23 mouse cellular contexts compared by ENCODE assay signal in genomic region chr11:61277937-61278336, GRCm38 (mm10). TPM values are rescaled to one million over a fixed set of nuclear protein-coding genes. Genes with fewer than 3 reads are reported as not detected.
DNase-seq lines count a peak whose midpoint lies in the region; ATAC-seq and TF ChIP-seq lines count a peak whose summit lies in the region.
"Had no signal": no experiment of that assay in that cellular context is flagged by ENCODE, and none has a peak within 500 bp of the region (broad histone marks: within the 10 kb centered on the region; RNA-seq: fewer than 3 reads in every experiment).

No protein-coding gene starts in this region.

- no peak for TF ChIP-seq POLR2A in myocyte (IDR thresholded peaks at IDR 0.05; ENCODE audit: insufficient read length, low read depth)

- 36% methylated on average over 2 of the region's 2 CpGs for WGBS in lung, postnatal 0 days

- no peak overlapping the region for H3K4me2 ChIP-seq in lung, postnatal 0 days (replicated peaks; ENCODE audit: low read depth, low read length)
- H3K4me2 ChIP-seq in myocyte (ENCODE audit: low read depth): peak overlapping the region; percentile 79
- H3K4me2 ChIP-seq: embryonic facial prominence, embryonic 15.5 days; heart, embryonic 12.5 days; hindbrain, embryonic 15.5 days had no signal

- H3K4me1 ChIP-seq in lung, postnatal 0 days (ENCODE audit: insufficient read depth, low read depth, low read length): peaks cover 5% of the 10 kb centered on the region; the same call in 1 of the 2 replicates
- H3K4me1 ChIP-seq: heart, embryonic 12.5 days; hindbrain, embryonic 10.5 days; hindbrain, embryonic 15.5 days had no signal

- H3K79me2 ChIP-seq in myocyte (ENCODE audit: control insufficient read depth, insufficient read depth): no peaks in the 10 kb centered on the region

- DNase-seq in lung, postnatal 0 days (ENCODE audit: low spot score): peak; percentile 65
- no peak for DNase-seq in lung, postnatal 14 days
- peak; percentile 36 for DNase-seq in adipocyte (ENCODE audit: low spot score)
- DNase-seq in cerebellum, adult 8-10 months: no peak
- DNase-seq in heart, adult 11 months: no peak
- DNase-seq: adrenal gland, adult 2 months; adrenal gland, postnatal 25 days; B cell, adult 2 months; cerebellum, adult 2 months; cerebellum, postnatal 14 days; embryo, embryonic 11 days; gastrocnemius, postnatal 10 days had no signal

- no peaks in the 10 kb centered on the region for H3K27me3 ChIP-seq in lung, postnatal 0 days (replicated peaks; ENCODE audit: insufficient read depth, low read length)
- no peaks in the 10 kb centered on the region for H3K27me3 ChIP-seq in myocyte (ENCODE audit: control insufficient read depth, insufficient read depth, insufficient read length)
- H3K27me3 ChIP-seq: embryonic facial prominence, embryonic 15.5 days; heart, embryonic 12.5 days; hindbrain, embryonic 15.5 days; Patski had no signal

- peak overlapping the region; percentile 45 for H3K27ac ChIP-seq in lung, postnatal 0 days (ENCODE audit: low read length)
- H3K27ac ChIP-seq: embryonic facial prominence, embryonic 15.5 days; hindbrain, embryonic 10.5 days; hindbrain, embryonic 15.5 days had no signal

- no peaks in the 10 kb centered on the region for H3K9me3 ChIP-seq in lung, postnatal 0 days (ENCODE audit: low read length)
- H3K9me3 ChIP-seq: embryonic facial prominence, embryonic 15.5 days; G1E; heart, embryonic 12.5 days; hindbrain, embryonic 10.5 days; hindbrain, embryonic 15.5 days had no signal

- TF ChIP-seq EP300 in lung, postnatal 0 days (IDR thresholded peaks at IDR 0.05): no peak

- no peaks in the 10 kb centered on the region for H3K36me3 ChIP-seq in lung, postnatal 0 days (ENCODE audit: insufficient read depth, low read length)
- no peaks in the 10 kb centered on the region for H3K36me3 ChIP-seq in myocyte (ENCODE audit: control insufficient read depth, insufficient read depth)
- H3K36me3 ChIP-seq: embryonic facial prominence, embryonic 15.5 days; G1E; heart, embryonic 12.5 days; hindbrain, embryonic 10.5 days; hindbrain, embryonic 15.5 days had no signal

- ATAC-seq in lung, postnatal 0 days: peak; percentile 64
- no peak for ATAC-seq in cerebellum, adult (ENCODE audit: insufficient number of reproducible peaks, low FRiP score, low TSS enrichment)
- ATAC-seq: activated CD4-positive, CD25-positive, alpha-beta regulatory T cell, adult 4 months; CD4-positive, CD25-positive, alpha-beta regulatory T cell, adult 4 months; forebrain, embryonic 16.5 days; Patski had no signal

- no peak for TF ChIP-seq CTCF in lung, postnatal 0 days (IDR thresholded peaks at IDR 0.05)

- H3K9ac ChIP-seq in lung, postnatal 0 days (replicated peaks; ENCODE audit: low read depth): no peak overlapping the region
- H3K9ac ChIP-seq: embryonic facial prominence, embryonic 15.5 days; heart, embryonic 12.5 days; hindbrain, embryonic 15.5 days had no signal

- no peak overlapping the region for H3K4me3 ChIP-seq in lung, postnatal 0 days (ENCODE audit: low read depth, low read length)
- H3K4me3 ChIP-seq in myocyte: no peak overlapping the region
- H3K4me3 ChIP-seq: embryonic facial prominence, embryonic 15.5 days; heart, embryonic 12.5 days; hindbrain, embryonic 10.5 days; hindbrain, embryonic 15.5 days had no signal

- no peak overlapping the region for H3ac ChIP-seq in myocyte (ENCODE audit: control insufficient read depth, insufficient read length)

TF ChIP-seq in myocyte, 11 proteins besides CTCF, POLR2A, EP300 and RAD21:
- no peak for TF ChIP-seq TCF12 (IDR thresholded peaks at IDR 0.05; ENCODE audit: insufficient read depth, poor library complexity, severe bottlenecking)
TF ChIP-seq in myocyte: peak in this region for 0.

RNA-seq across cellular contexts. Expression of gene Aldh3a2, which starts 10.7 kb away (rescaled TPM):
- 67.4 and 68.4 TPM in 2 replicates for polyA plus RNA-seq in lung, postnatal 0 days (2015; fragmentation: Nextera tagmentation; extraction: Ambion mirVana)
- polyA plus RNA-seq in myocyte (2012; fragmentation: generic; extraction: Trizol): 28.6 TPM

Comparison
In these comparisons a context has a peak if more than half of its experiments do, and no peak if none do; other contexts are left out.
1. DNase-seq: peak in lung, postnatal 0 days (single experiment) and adipocyte (single experiment); none in lung, postnatal 14 days (single experiment), cerebellum, adult 8-10 months (single experiment) and heart, adult 11 months (single experiment).